Mouse (Mus musculus) E14TG2a.4 (cell line): ENCODE data around the gene Cdr2.
"Not testable (repeated sequence)": the region's sequence is repeated elsewhere in the genome, so short reads cannot be mapped to it uniquely, and the experiment has no call there.

ENCODE experiments used
- H3K27me3 ChIP-seq: 2 replicates; pipeline ENCODE4 v1.6.1; 2014; ENCODE audit warnings: low read length, control low read depth; ENCODE audit not compliant: insufficient read depth
- H3K36me3 ChIP-seq: 2 replicates; pipeline ENCODE4 v1.6.1; 2014; ENCODE audit warnings: low read length, control low read depth; ENCODE audit not compliant: insufficient read depth
- H3K4me1 ChIP-seq: replicated peaks from 2 replicates; pipeline ENCODE4 v1.6.1; 2014; ENCODE audit warnings: low read depth, low read length, control low read depth
- H3K4me3 ChIP-seq: replicated peaks from 2 replicates; pipeline ENCODE4 v1.5.1; 2014; ENCODE audit warnings: mild to moderate bottlenecking, low read length
- H3K9me3 ChIP-seq: 2 replicates; pipeline ENCODE4 v1.6.1; 2014; ENCODE audit warnings: low read length, control low read depth
- CTCF ChIP-seq: conservative IDR thresholded peaks from 2 replicates; pipeline ENCODE4 v1.5.1; 2014; ENCODE audit warnings: low read length
- NANOG ChIP-seq: IDR thresholded peaks from 2 replicates; pipeline ENCODE4 v1.6.1; 2014; ENCODE audit warnings: borderline replicate concordance, low read length, mixed read lengths
- POU5F1 ChIP-seq: IDR thresholded peaks from 2 replicates; pipeline ENCODE4 v1.6.1; 2014; ENCODE audit warnings: low read length, borderline replicate concordance

The Cdr2 gene

GRCm38 (mm10) chr7:120933680-120934195 is 48.4 kb downstream of the Cdr2 start:
- TF ChIP-seq POU5F1 (no peak), CTCF (no peak), NANOG (no peak)
- Histone ChIP-seq H3K4me1 (peaks cover 66% of the 10 kb centered on the region), H3K4me3 (no peak overlapping the region), H3K27me3 (no peaks in the 10 kb centered on the region), H3K9me3 (no peaks in the 10 kb centered on the region), H3K36me3 (peaks cover 100% of the 10 kb centered on the region)

- H3K9me3 ChIP-seq: no peaks in the 10 kb centered on the region
- H3K36me3 ChIP-seq: peaks cover 100% of the 10 kb centered on the region
- H3K4me1 ChIP-seq: peaks cover 66% of the 10 kb centered on the region
- TF ChIP-seq POU5F1 (no peak), NANOG (no peak), CTCF (no peak)
- H3K27me3 ChIP-seq: no peaks in the 10 kb centered on the region
- H3K4me3 ChIP-seq: no peak overlapping the region
Measured at GRCm38 (mm10) chr7:120933110-120933509, 49.0 kb downstream of the Cdr2 start.

GRCm38 (mm10) chr7:120918526-120918962 is 63.6 kb downstream of the Cdr2 start:
- TF ChIP-seq NANOG: no peak
- TF ChIP-seq POU5F1: no peak
- TF ChIP-seq CTCF: no peak
- Histone ChIP-seq H3K27me3 (no peaks in the 10 kb centered on the region), H3K4me3 (peak overlapping the region; percentile 94), H3K36me3 (peaks cover 41% of the 10 kb centered on the region), H3K9me3 (no peaks in the 10 kb centered on the region), H3K4me1 (peaks cover 75% of the 10 kb centered on the region)

GRCm38 (mm10) chr7:120917592-120918461 is 64.3 kb downstream of the Cdr2 start, which contains the start of gene Polr3e:
Gene Polr3e (plus strand): TSS chr7:120917744.
- Histone ChIP-seq H3K36me3 (peaks cover 34% of the 10 kb centered on the region), H3K9me3 (no peaks in the 10 kb centered on the region), H3K4me1 (peaks cover 67% of the 10 kb centered on the region), H3K4me3 (peak within 1 kb of the TSS; percentile 94), H3K27me3 (no peaks in the 10 kb centered on the region)
- TF ChIP-seq NANOG (no peak), CTCF (peak; percentile 11; the same call in 1 of the 2 replicates), POU5F1 (no peak)

- Histone ChIP-seq H3K9me3 (no peaks in the 10 kb centered on the region), H3K4me3 (peak overlapping the region; percentile 26; the same call in 1 of the 2 replicates), H3K4me1 (peaks cover 61% of the 10 kb centered on the region), H3K36me3 (peaks cover 28% of the 10 kb centered on the region), H3K27me3 (no peaks in the 10 kb centered on the region)
- TF ChIP-seq NANOG (no peak), POU5F1 (no peak), CTCF (no peak)
Measured at GRCm38 (mm10) chr7:120917279-120917591, 64.9 kb downstream of the Cdr2 start.

- Histone ChIP-seq H3K36me3 (peaks cover 20% of the 10 kb centered on the region), H3K4me1 (peaks cover 53% of the 10 kb centered on the region), H3K27me3 (no peaks in the 10 kb centered on the region), H3K4me3 (no peak overlapping the region), H3K9me3 (no peaks in the 10 kb centered on the region)
- TF ChIP-seq CTCF (no peak), NANOG (no peak), POU5F1 (no peak)
Measured at GRCm38 (mm10) chr7:120916262-120916875, 65.7 kb downstream of the Cdr2 start.

- Histone ChIP-seq H3K36me3 (no peaks in the 10 kb centered on the region), H3K9me3 (no peaks in the 10 kb centered on the region), H3K27me3 (peaks cover under 1% of the 10 kb centered on the region; the same call in 1 of the 2 replicates), H3K4me1 (peaks cover 25% of the 10 kb centered on the region), H3K4me3 (no peak overlapping the region)
- TF ChIP-seq POU5F1 (no peak), NANOG (no peak), CTCF (no peak)
Measured at GRCm38 (mm10) chr7:120913332-120913731, 68.8 kb downstream of the Cdr2 start.

- not testable (repeated sequence) for H3K27me3 ChIP-seq, H3K36me3 ChIP-seq, H3K9me3 ChIP-seq, H3K4me3 ChIP-seq
- peaks cover 21% of the 10 kb centered on the region for H3K4me1 ChIP-seq
Measured at GRCm38 (mm10) chr7:120911268-120911667, 70.8 kb downstream of the Cdr2 start.
